Mouse (Mus musculus) liver, embryonic 14.5 days (tissue): Measurements from ENCODE around the gene Dagla. TPM values are rescaled to one million over a fixed set of nuclear protein-coding genes. Genes with fewer than 3 reads are reported as not detected.

Source experiments
- ATAC-seq: fragments of 200-750 bp; cut with Nextera tagmentation; 2 replicates; pipeline ENCODE4 v1.8.0; 2017; ENCODE audit warnings: moderate number of reproducible peaks, mild to moderate bottlenecking, moderate library complexity; ENCODE audit not compliant: insufficient read depth
- DNase-seq, 3 experiments: peaks; one replicate each; pipeline ENCODE4 v3.0.0-alpha.2; 2012 to 2013; ENCODE audit warnings: low read depth in 3 of 3, low spot score in 3 of 3
- H3K27ac ChIP-seq: fragments of 300-500 bp; sonication (generic); 2 replicates; pipeline ENCODE4 v1.5.1; 2014; ENCODE audit warnings: moderate library complexity, mild to moderate bottlenecking, control low read depth, inconsistent platforms
- H3K27me3 ChIP-seq: fragments of 300-500 bp; sonication (generic); 2 replicates; pipeline ENCODE4 v1.6.1; 2014; ENCODE audit warnings: mild to moderate bottlenecking, low read length, moderate library complexity; ENCODE audit not compliant: control insufficient read depth, insufficient read depth
- H3K36me3 ChIP-seq: fragments of 300-500 bp; sonication (generic); replicated peaks from 2 replicates; pipeline ENCODE4 v1.6.1; 2014; ENCODE audit warnings: low read depth; ENCODE audit not compliant: control insufficient read depth, insufficient read depth
- H3K4me1 ChIP-seq, 2 experiments: fragments of 200-500 bp in 1 of 2; fragments of 300-500 bp in 1 of 2; sonication (generic) in 1 of 2; replicated peaks; 2 replicates each; pipeline ENCODE4 v1.6.1; 2012 to 2014; ENCODE audit warnings: antibody characterized with exemption in 1 of 2, inconsistent platforms in 1 of 2, low read length in 1 of 2; ENCODE audit not compliant: control insufficient read depth in 2 of 2, insufficient read depth in 2 of 2
- H3K4me2 ChIP-seq: fragments of 300-500 bp; sonication (generic); 2 replicates; pipeline ENCODE4 v1.6.1; 2014; ENCODE audit warnings: low read depth, mild to moderate bottlenecking, control low read depth, moderate library complexity
- H3K4me3 ChIP-seq, 2 experiments: fragments of 200-500 bp in 1 of 2; fragments of 300-500 bp in 1 of 2; sonication (generic) in 1 of 2; 2 replicates each; pipeline ENCODE4 v1.5.1; 2012 to 2014; ENCODE audit warnings: low read depth in 2 of 2, low read length in 2 of 2, mild to moderate bottlenecking in 2 of 2, control low read depth in 1 of 2, inconsistent platforms in 1 of 2, moderate library complexity in 1 of 2; ENCODE audit not compliant: insufficient read depth in 1 of 2
- H3K9ac ChIP-seq: fragments of 300-500 bp; sonication (generic); replicated peaks from 2 replicates; pipeline ENCODE4 v1.6.1; 2014; ENCODE audit warnings: mild to moderate bottlenecking, control low read depth, moderate library complexity
- H3K9me3 ChIP-seq: fragments of 300-500 bp; sonication (generic); 2 replicates; pipeline ENCODE4 v1.6.1; 2016; ENCODE audit warnings: low read length, mixed read lengths; ENCODE audit not compliant: control insufficient read depth
- CTCF ChIP-seq: IDR thresholded peaks from 2 replicates; pipeline ENCODE4 v1.5.1; 2016; ENCODE audit warnings: antibody characterized with exemption, low read depth, control low read depth
- EP300 ChIP-seq: IDR thresholded peaks from 2 replicates; pipeline ENCODE4 v1.6.1; 2016; ENCODE audit warnings: antibody characterized with exemption, low read depth
- WGBS: fragments of 180-500 bp; shearing (Covaris S2); extraction: QIAGEN DNeasy Blood & Tissue Kit; methylation state at CpG from one replicate; pipeline ENCODE4 v1.1.7; 2014; ENCODE audit not compliant: insufficient replicate concordance; 5-methylcytosine and 5-hydroxymethylcytosine counted together
- polyA plus RNA-seq, 2 experiments: library from polyadenylated mRNA; depleted of rRNA in 1 of 2; stranded (reverse) in 1 of 2; unstranded in 1 of 2; fragments of >200 nt; fragmentation: Nextera tagmentation in 1 of 2; extraction: Ambion mirVana in 1 of 2; gene quantifications; 2 replicates each; pipeline versions ENCODE4 v1.2.1 to v1.2.3; 2012 to 2014

The Dagla gene
- polyA plus RNA-seq, 2 experiments: 0.09 to 0.30 TPM

GRCm38 (mm10) chr19:10219593-10219992 lies 85.1 kb downstream of the Dagla start:
- H3K4me1 ChIP-seq: 0 out of 4 replicates have a peak, but pooled peaks cover 0 to 2% of the 10 kb centered on the region in 2 experiments
- DNase-seq (no peak), ATAC-seq (no peak)
- H3K9me3 ChIP-seq: no peaks in the 10 kb centered on the region
- WGBS: 57% methylated on average over 6 of the region's 6 CpGs
- no peak overlapping the region for H3K4me2 ChIP-seq
- no peaks in the 10 kb centered on the region for H3K36me3 ChIP-seq
- TF ChIP-seq EP300: no peak
- TF ChIP-seq CTCF: no peak
- H3K27ac ChIP-seq: no peak overlapping the region
- no peaks in the 10 kb centered on the region for H3K27me3 ChIP-seq
- H3K9ac ChIP-seq: no peak overlapping the region
- H3K4me3 ChIP-seq: no peak overlapping the region

- DNase-seq (peak in 2 of 3 experiments; percentile 41 to 45), ATAC-seq (peak; percentile 25; the same call in 1 of the 2 replicates)
These were observed 85.6 kb downstream of the Dagla start for GRCm38 (mm10) chr19:10219108-10219507.

GRCm38 (mm10) chr19:10216101-10216500 lies 88.6 kb downstream of the Dagla start:
- 68% methylated on average over 8 of the region's 8 CpGs for WGBS

More at GRCm38 (mm10) chr19:10219108-10219507, 85.6 kb downstream of the Dagla start:
- TF ChIP-seq EP300: no peak
- TF ChIP-seq CTCF: peak; percentile 76
- no peak overlapping the region for H3K27ac ChIP-seq
- H3K27me3 ChIP-seq: no peaks in the 10 kb centered on the region
- WGBS: 35% methylated on average over 3 of the region's 3 CpGs
- H3K4me1 ChIP-seq: 0 out of 4 replicates have a peak, but pooled peaks cover 0 to 2% of the 10 kb centered on the region in 2 experiments
- H3K9ac ChIP-seq: no peak overlapping the region
- H3K9me3 ChIP-seq: no peaks in the 10 kb centered on the region
- H3K36me3 ChIP-seq: no peaks in the 10 kb centered on the region
- H3K4me2 ChIP-seq: no peak overlapping the region
- H3K4me3 ChIP-seq: no peak overlapping the region

GRCm38 (mm10) chr19:10213796-10214471 lies 90.7 kb downstream of the Dagla start:
- ATAC-seq (no peak), DNase-seq (no peak)
- H3K4me3 ChIP-seq: no peak overlapping the region
- no peak overlapping the region for H3K27ac ChIP-seq
- H3K36me3 ChIP-seq: no peaks in the 10 kb centered on the region; the same call in 1 of the 2 replicates
- no peak overlapping the region for H3K9ac ChIP-seq
- TF ChIP-seq CTCF (no peak), EP300 (no peak)
- H3K4me2 ChIP-seq: no peak overlapping the region
- H3K27me3 ChIP-seq: no peaks in the 10 kb centered on the region
- 73% methylated on average over 10 of the region's 10 CpGs for WGBS
- H3K4me1 ChIP-seq: no peaks in the 10 kb centered on the region
- no peaks in the 10 kb centered on the region for H3K9me3 ChIP-seq

More at GRCm38 (mm10) chr19:10216101-10216500, 88.6 kb downstream of the Dagla start:
- Histone ChIP-seq H3K4me3 (no peak overlapping the region), H3K36me3 (no peaks in the 10 kb centered on the region), H3K27ac (no peak overlapping the region), H3K9ac (no peak overlapping the region), H3K4me1 (no peaks in the 10 kb centered on the region), H3K9me3 (no peaks in the 10 kb centered on the region), H3K4me2 (no peak overlapping the region), H3K27me3 (no peaks in the 10 kb centered on the region)
- DNase-seq (no peak), ATAC-seq (no peak)
- TF ChIP-seq EP300 (no peak), CTCF (no peak)

- Histone ChIP-seq H3K4me3 (no peak overlapping the region), H3K4me2 (no peak overlapping the region), H3K36me3 (peaks cover 12% of the 10 kb centered on the region), H3K9ac (no peak overlapping the region), H3K9me3 (no peaks in the 10 kb centered on the region), H3K27me3 (no peaks in the 10 kb centered on the region), H3K27ac (no peak overlapping the region), H3K4me1 (no peaks in the 10 kb centered on the region)
- 45% methylated on average over 4 of the region's 4 CpGs for WGBS
- no peak; the same call in 1 of the 2 replicates for ATAC-seq
- DNase-seq: peak in 1 of 3 experiments; percentile 7
- no peak for TF ChIP-seq CTCF
- TF ChIP-seq EP300: no peak
These were observed 93.8 kb downstream of the Dagla start for GRCm38 (mm10) chr19:10210885-10211284.
